Comparison of ENCODE assay signal across 9 mouse cellular contexts in the genomic region with DNA sequence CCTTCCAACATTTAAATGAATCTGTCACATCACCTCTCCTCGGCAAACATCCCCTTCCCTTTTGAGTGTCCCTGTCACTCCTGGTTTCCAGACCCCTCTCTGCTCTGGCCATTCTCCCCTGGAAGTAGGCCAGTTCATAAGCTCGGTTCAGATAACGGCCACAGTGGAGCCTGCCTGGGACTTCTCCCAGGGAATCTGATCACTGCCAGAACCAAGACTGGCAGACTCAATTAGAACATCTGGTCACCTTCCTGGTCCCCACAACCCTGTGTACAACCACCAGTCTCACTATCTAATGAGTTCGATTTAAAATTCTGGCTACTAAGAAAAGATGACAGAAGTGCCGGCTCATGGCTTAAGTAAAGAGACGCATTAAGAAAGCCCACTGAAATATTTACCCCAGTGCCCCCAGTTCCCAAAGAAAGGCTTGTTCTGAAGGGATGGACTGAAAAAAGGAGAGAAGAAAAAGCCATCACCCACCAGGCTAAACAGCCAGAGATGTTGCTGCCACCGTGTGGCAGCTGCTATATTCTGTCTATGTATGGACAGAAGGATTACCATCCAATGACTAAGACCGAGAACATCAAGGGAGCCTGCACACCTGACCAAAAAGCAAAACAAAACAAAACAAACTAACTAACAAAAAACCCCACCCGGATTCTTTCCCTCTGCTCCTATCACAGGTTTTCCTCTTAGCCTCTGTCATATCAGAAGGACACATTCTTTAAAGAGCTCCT. TPM values are rescaled to one million over a fixed set of nuclear protein-coding genes. Genes with fewer than 3 reads are reported as not detected.
DNase-seq lines count a peak whose midpoint lies in the region; ATAC-seq and TF ChIP-seq lines count a peak whose summit lies in the region.
"Had no signal": no experiment of that assay in that cellular context is flagged by ENCODE, and none has a peak within 500 bp of the region (broad histone marks: within the 10 kb centered on the region; RNA-seq: fewer than 3 reads in every experiment).

No protein-coding gene starts in this region.

- TF ChIP-seq EP300 in lung, postnatal 0 days (IDR thresholded peaks at IDR 0.05) = no peak

- no peak overlapping the region for H3K27ac ChIP-seq in forebrain, embryonic 15.5 days (replicated peaks)
- no peak overlapping the region for H3K27ac ChIP-seq in forebrain, embryonic 13.5 days
- no peak overlapping the region for H3K27ac ChIP-seq in lung, postnatal 0 days (ENCODE audit: low read length)
- no peak overlapping the region for H3K27ac ChIP-seq in bone marrow, adult 2 months (ENCODE audit: control insufficient read depth, insufficient read depth, low read depth, low read length, poor library complexity)
- H3K27ac ChIP-seq: neural tube, embryonic 12.5 days had no signal

- no peaks in the 10 kb centered on the region for H3K4me1 ChIP-seq in forebrain, embryonic 15.5 days
- no peaks in the 10 kb centered on the region for H3K4me1 ChIP-seq in forebrain, embryonic 13.5 days
- H3K4me1 ChIP-seq in lung, postnatal 0 days (ENCODE audit: insufficient read depth, low read depth, low read length) = no peaks in the 10 kb centered on the region
- no peaks in the 10 kb centered on the region; the same call in 1 of the 2 replicates for H3K4me1 ChIP-seq in bone marrow, adult 2 months (ENCODE audit: control insufficient read depth, insufficient read depth, low read length)
- H3K4me1 ChIP-seq: neural tube, embryonic 12.5 days had no signal

- 0 out of 2 replicates have a peak, but pooled peaks have one; percentile 26 for ATAC-seq in forebrain, embryonic 15.5 days (replicated peaks)
- ATAC-seq in forebrain, embryonic 13.5 days = no peak
- no peak for ATAC-seq in lung, postnatal 0 days

- no peak overlapping the region for H3K9ac ChIP-seq in forebrain, embryonic 15.5 days (replicated peaks)
- no peak overlapping the region for H3K9ac ChIP-seq in forebrain, embryonic 13.5 days
- H3K9ac ChIP-seq in lung, postnatal 0 days (replicated peaks; ENCODE audit: low read depth) = no peak overlapping the region
- H3K9ac ChIP-seq: neural tube, embryonic 12.5 days had no signal

- TF ChIP-seq CTCF in lung, postnatal 0 days (IDR thresholded peaks at IDR 0.05) = peak; percentile 56
- TF ChIP-seq CTCF in bone marrow, adult 2 months (IDR thresholded peaks at IDR 0.05; ENCODE audit: control insufficient read depth, insufficient read depth, low read length) = peak; percentile 51

- H3K36me3 ChIP-seq in forebrain, embryonic 15.5 days = no peaks in the 10 kb centered on the region
- no peaks in the 10 kb centered on the region for H3K36me3 ChIP-seq in forebrain, embryonic 13.5 days (ENCODE audit: poor library complexity, severe bottlenecking)
- no peaks in the 10 kb centered on the region for H3K36me3 ChIP-seq in lung, postnatal 0 days (ENCODE audit: insufficient read depth, low read length)
- H3K36me3 ChIP-seq: neural tube, embryonic 12.5 days had no signal

- no peaks in the 10 kb centered on the region for H3K27me3 ChIP-seq in forebrain, embryonic 15.5 days
- no peaks in the 10 kb centered on the region for H3K27me3 ChIP-seq in forebrain, embryonic 13.5 days
- H3K27me3 ChIP-seq in lung, postnatal 0 days (replicated peaks; ENCODE audit: insufficient read depth, low read length) = no peaks in the 10 kb centered on the region
- H3K27me3 ChIP-seq: neural tube, embryonic 12.5 days had no signal

- H3K4me2 ChIP-seq in forebrain, embryonic 15.5 days (replicated peaks) = no peak overlapping the region
- no peak overlapping the region for H3K4me2 ChIP-seq in forebrain, embryonic 13.5 days
- no peak overlapping the region for H3K4me2 ChIP-seq in lung, postnatal 0 days (replicated peaks; ENCODE audit: low read depth, low read length)
- H3K4me2 ChIP-seq: neural tube, embryonic 12.5 days had no signal

- no peak for TF ChIP-seq POLR2A in bone marrow, adult 2 months (IDR thresholded peaks at IDR 0.05; ENCODE audit: borderline replicate concordance, control insufficient read depth, low read depth, low read length)

- H3K4me3 ChIP-seq in forebrain, embryonic 15.5 days = no peak overlapping the region
- H3K4me3 ChIP-seq in forebrain, embryonic 13.5 days = no peak overlapping the region
- no peak overlapping the region for H3K4me3 ChIP-seq in lung, postnatal 0 days (ENCODE audit: low read depth, low read length)
- H3K4me3 ChIP-seq in bone marrow, adult 2 months (replicated peaks; ENCODE audit: control insufficient read depth, low read depth, low read length) = no peak overlapping the region
- H3K4me3 ChIP-seq: neural tube, embryonic 12.5 days had no signal

- H3K9me3 ChIP-seq in forebrain, embryonic 15.5 days = no peaks in the 10 kb centered on the region
- no peaks in the 10 kb centered on the region for H3K9me3 ChIP-seq in forebrain, embryonic 13.5 days (replicated peaks)
- no peaks in the 10 kb centered on the region for H3K9me3 ChIP-seq in lung, postnatal 0 days (ENCODE audit: low read length)
- H3K9me3 ChIP-seq: neural tube, embryonic 12.5 days had no signal

- WGBS in forebrain, embryonic 15.5 days = 48% methylated on average over 9 of the region's 9 CpGs
- WGBS in forebrain, embryonic 13.5 days = 59% methylated on average over 9 of the region's 9 CpGs
- WGBS in lung, postnatal 0 days = 46% methylated on average over 9 of the region's 9 CpGs
- WGBS in bone marrow, adult 2 months = 55% methylated on average over 9 of the region's 9 CpGs

- DNase-seq in lung, postnatal 0 days (ENCODE audit: low spot score) = no peak
- no peak for DNase-seq in lung, adult 18-20 months
- DNase-seq in heart, postnatal 4 days = peak; percentile 17
- DNase-seq in retina, postnatal 1 day = peak; percentile 32
- no peak for DNase-seq in gastrocnemius, postnatal 4 days (ENCODE audit: low spot score in 2 of 2)

RNA-seq across cellular contexts. Expression of a gene that starts 39.7 kb away (rescaled TPM):
- polyA plus RNA-seq in forebrain, embryonic 15.5 days (2015; fragmentation: Nextera tagmentation; extraction: Ambion mirVana) = 1.2 and 1.3 TPM in 2 replicates
- polyA plus RNA-seq in forebrain, embryonic 13.5 days (2015; fragmentation: Nextera tagmentation; extraction: Ambion mirVana) = 0.19 and 0.50 TPM in 2 replicates
- polyA plus RNA-seq in lung, postnatal 0 days (2015; fragmentation: Nextera tagmentation; extraction: Ambion mirVana) = 0.36 and 0.39 TPM in 2 replicates
- polyA plus RNA-seq in bone marrow, adult 2 months (2011; ENCODE audit: insufficient read depth, insufficient read length, low replicate concordance, missing spikeins) = 8.6 and 10.7 TPM in 2 replicates
- under 1 TPM in 1 of 2 experiments, not detected in 1; 0.18 TPM for total RNA-seq in heart, postnatal 4 days (2021)
- under 1 TPM in 1 of 2 experiments, not detected in 1; 0.10 TPM for total RNA-seq in gastrocnemius, postnatal 4 days (2021)

Comparison
In these comparisons a context has a peak if more than half of its experiments do, and no peak if none do; other contexts are left out.
1. DNase-seq: peak in heart, postnatal 4 days (single experiment) and retina, postnatal 1 day (single experiment); none in lung, postnatal 0 days (single experiment), lung, adult 18-20 months (0 of 2) and gastrocnemius, postnatal 4 days (0 of 2).